Mouse (Mus musculus): ENCODE results near the gene Tmem141. TPM values are rescaled to one million over a fixed set of nuclear protein-coding genes. Genes with fewer than 3 reads are reported as not detected.

The Tmem141 gene
- polyA plus RNA-seq (2014; fragmentation: Illumina TruSeq; extraction: RNeasy Lipid Tissue Mini Kit (QIAGEN cat#74804)) = 1.2 TPM

DNA sequence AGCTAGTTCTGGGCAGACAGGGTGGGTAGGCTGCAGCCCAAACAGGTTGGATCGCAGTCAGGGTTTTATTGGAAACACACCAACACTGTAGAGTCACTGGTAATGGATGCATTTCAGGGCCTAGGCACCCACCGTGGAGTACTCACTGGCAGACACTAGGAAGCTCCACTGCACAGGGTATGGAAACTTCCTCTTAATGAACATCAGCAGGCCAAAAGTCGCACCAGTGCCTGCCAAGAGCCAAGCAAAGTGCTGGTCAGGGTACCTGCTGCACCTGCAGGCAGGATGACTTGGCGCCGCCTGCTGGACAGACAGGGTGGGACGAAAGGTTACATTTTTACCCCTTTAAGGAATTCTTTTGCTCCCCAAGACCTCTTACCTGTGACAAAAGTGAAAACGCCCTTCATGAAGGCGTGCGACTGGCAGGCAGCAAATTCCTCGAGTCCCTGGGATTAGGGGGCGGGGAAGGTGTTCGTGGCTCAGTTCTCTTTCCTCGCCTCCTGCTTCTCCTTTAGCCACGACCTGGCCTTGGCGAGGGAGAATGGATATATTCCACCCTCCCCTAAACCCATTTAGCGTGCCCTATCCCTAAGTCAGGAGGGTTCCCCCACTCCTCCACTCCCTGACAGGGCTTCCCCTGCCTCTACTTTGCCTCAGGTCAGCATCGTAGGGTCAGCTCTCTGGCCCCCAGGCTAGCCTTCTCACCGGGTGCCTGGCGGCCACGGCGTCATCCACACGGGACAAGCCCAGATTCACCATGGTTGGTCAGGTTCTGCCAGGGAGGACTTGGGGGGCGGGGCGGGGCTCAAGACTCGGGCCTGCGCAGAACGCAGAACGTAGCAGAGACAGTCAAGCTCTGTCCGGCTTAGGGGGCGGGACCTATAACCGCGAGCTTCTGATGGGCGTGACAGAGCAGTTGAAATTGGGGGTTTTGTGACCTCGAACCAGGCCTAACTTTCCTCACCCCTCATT lies at the start of gene Tmem141:
Tmem141 (minus strand) TSS at position 777 of the 972 bp plus-strand sequence.

DNA sequence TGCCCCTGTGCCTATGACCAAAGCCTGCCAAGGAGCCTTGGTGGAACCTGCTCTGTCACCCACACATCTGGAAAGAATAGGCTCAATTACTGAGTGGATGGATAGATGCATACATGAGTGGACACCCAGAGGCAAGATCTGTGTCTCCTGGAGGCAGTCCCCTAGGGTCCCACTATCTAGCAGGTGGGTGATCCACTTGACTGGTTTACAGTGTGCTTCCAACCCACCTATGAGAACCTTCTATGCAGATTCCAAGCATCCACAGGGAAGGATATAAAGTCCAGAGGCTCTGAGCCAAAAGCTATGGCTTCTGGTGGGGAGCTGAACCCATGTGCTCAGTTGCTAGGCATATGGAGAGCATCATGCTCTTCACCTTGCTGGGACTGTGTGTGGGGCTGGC lies 35.8 kb upstream of the Tmem141 start, which contains the start of gene Lcn5:
Lcn5 (plus strand) TSS at position 301 of the 400 bp plus-strand sequence.

GRCm38 (mm10) chr2:25652902-25653301 lies 31.1 kb upstream of the Tmem141 start, which contains the start of gene Lcn8:
Gene Lcn8 (plus strand): TSS chr2:25653120.

GRCm38 (mm10) chr2:25627811-25628210 lies 6.0 kb upstream of the Tmem141 start, which contains the start of gene Fcna:
Gene Fcna (minus strand): TSS chr2:25628030.

DNA sequence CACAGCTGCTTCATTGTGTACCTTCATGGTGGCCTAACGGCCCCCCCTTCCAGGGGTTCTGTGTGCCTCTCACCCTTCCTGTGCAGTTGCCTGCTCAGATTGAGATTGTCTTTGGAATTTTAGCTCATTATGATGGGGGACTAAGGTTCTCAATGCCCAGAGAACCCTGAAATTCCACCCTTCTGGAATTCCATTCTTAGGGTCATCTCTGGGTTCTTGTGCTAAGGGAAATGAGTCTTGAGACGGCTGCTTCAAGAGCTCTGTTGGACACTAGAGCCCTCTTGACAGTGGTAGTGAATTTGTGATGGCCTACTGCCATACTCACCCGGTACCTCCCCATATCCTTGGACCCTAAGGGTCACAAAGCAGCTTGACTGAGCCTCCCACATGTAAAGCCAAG lies 4.2 kb downstream of the Tmem141 start, which contains the start of gene Ccdc183:
Ccdc183 (minus strand) TSS at position 101 of the 400 bp plus-strand sequence.

DNA sequence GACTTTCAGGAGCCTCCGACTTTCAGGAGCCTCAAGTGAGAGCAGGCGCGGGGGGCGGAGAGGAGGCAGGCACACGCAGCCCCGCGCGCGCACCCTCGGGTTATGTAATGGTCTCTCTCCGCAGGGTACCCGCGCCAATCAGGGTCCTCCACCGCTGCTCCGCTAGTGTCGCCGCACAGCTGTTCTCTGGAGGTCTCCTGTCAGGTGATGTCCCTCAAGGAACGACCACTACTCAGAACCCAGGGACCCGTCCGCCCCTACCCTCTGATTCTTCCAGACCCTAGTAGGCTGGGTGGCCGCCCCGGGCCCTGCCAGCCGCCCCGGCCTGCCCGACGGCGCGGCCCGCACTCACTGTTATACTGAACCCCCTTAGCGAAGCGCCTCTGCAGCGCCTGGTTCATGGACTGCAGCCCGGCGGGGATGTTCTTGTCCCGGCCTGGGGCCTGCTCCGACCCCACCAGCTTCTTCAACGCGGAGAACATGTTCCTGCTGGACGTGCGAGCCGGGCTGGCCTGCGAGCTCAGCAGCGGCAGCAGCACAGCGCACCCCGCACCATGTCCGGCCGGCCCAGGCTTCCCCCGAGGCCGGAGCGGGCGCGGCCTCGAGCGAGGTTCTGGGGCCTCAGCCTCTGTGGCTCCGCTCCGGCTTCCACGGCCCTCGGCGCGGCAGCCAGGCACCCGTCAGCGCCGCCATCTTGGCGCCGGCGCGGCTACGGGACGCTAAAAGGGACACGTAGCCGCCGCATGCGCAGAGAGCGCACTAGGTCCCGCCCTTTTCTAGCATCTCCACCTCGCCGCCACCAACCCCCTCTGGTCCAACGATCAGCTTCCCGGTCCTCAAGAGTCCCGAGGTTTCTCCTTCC lies 13.8 kb downstream of the Tmem141 start, which contains the start of gene Rabl6:
Rabl6 (minus strand) TSS at position 761 of the 862 bp plus-strand sequence.

DNA sequence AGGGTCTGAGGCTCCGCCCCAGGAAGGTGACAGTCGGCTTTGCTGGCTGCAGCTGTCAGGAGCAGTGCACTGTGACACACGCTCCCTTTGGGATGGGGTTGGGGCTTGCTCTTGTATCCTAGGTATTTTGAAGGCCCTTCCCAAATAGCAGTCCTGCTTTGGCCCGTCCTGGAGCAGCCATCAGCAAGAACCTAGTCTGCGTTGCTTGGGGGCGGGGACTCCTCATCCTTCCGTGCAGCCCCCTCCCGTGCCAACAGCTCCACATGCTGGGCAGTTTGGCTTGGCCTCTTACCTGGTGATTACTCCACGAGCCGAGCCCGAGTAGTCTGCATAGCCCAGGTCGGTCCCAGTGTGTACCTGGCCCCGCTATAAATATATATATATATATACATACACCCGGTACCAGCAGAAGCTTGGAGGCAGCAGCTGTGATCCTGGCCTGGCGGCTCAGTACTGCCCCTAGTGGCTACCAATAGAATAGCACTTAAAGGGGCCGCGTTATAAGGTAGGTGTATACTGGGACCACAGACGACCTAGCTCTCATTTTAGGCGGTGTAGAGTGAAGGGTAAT lies 40.4 kb downstream of the Tmem141 start, which contains the start of gene Ajm1:
Ajm1 (minus strand) TSS at position 464 of the 571 bp plus-strand sequence.

GRCm38 (mm10) chr2:25574579-25575431 lies 47.0 kb downstream of the Tmem141 start, which contains the start of the genes Mamdc4 and Phpt1:
Gene Mamdc4 (minus strand): TSS chr2:25574845.
Gene Phpt1 (minus strand): TSS chr2:25575224.

Other genes starting within 250 kb of the Tmem141 start
- gene Sapcd2, start 249.7 kb downstream of the Tmem141 start, polyA plus RNA-seq (2014; fragmentation: Illumina TruSeq; extraction: RNeasy Lipid Tissue Mini Kit (QIAGEN cat#74804)) = 0.17 TPM
- 0.34 TPM for gene Entpd2, start 226.1 kb downstream of the Tmem141 start, polyA plus RNA-seq (2014; fragmentation: Illumina TruSeq; extraction: RNeasy Lipid Tissue Mini Kit (QIAGEN cat#74804))
- 15.0 TPM for gene Npdc1, start 222.7 kb downstream of the Tmem141 start, polyA plus RNA-seq (2014; fragmentation: Illumina TruSeq; extraction: RNeasy Lipid Tissue Mini Kit (QIAGEN cat#74804))
- not detected for gene Fut7, start 198.7 kb downstream of the Tmem141 start, polyA plus RNA-seq (2014; fragmentation: Illumina TruSeq; extraction: RNeasy Lipid Tissue Mini Kit (QIAGEN cat#74804))
- gene Abca2, start 193.3 kb downstream of the Tmem141 start, polyA plus RNA-seq (2014; fragmentation: Illumina TruSeq; extraction: RNeasy Lipid Tissue Mini Kit (QIAGEN cat#74804)) = 0.77 TPM
- gene Clic3, start 165.2 kb downstream of the Tmem141 start, polyA plus RNA-seq (2014; fragmentation: Illumina TruSeq; extraction: RNeasy Lipid Tissue Mini Kit (QIAGEN cat#74804)) = not detected
- 2.4 TPM for gene Paxx, start 160.9 kb downstream of the Tmem141 start, polyA plus RNA-seq (2014; fragmentation: Illumina TruSeq; extraction: RNeasy Lipid Tissue Mini Kit (QIAGEN cat#74804))
- not detected for gene Ptgds, start 152.0 kb downstream of the Tmem141 start, polyA plus RNA-seq (2014; fragmentation: Illumina TruSeq; extraction: RNeasy Lipid Tissue Mini Kit (QIAGEN cat#74804))
- gene Lcn12, start 128.1 kb downstream of the Tmem141 start, polyA plus RNA-seq (2014; fragmentation: Illumina TruSeq; extraction: RNeasy Lipid Tissue Mini Kit (QIAGEN cat#74804)) = not detected
- gene Fbxw5, start 121.3 kb downstream of the Tmem141 start, polyA plus RNA-seq (2014; fragmentation: Illumina TruSeq; extraction: RNeasy Lipid Tissue Mini Kit (QIAGEN cat#74804)) = 0.37 TPM
- not detected for gene C8g, start 120.3 kb downstream of the Tmem141 start, polyA plus RNA-seq (2014; fragmentation: Illumina TruSeq; extraction: RNeasy Lipid Tissue Mini Kit (QIAGEN cat#74804))
- gene Traf2, start 75.1 kb downstream of the Tmem141 start, polyA plus RNA-seq (2014; fragmentation: Illumina TruSeq; extraction: RNeasy Lipid Tissue Mini Kit (QIAGEN cat#74804)) = 0.66 TPM
- 2.4 TPM for gene Edf1, start 64.2 kb downstream of the Tmem141 start, polyA plus RNA-seq (2014; fragmentation: Illumina TruSeq; extraction: RNeasy Lipid Tissue Mini Kit (QIAGEN cat#74804))
- not detected for gene Mamdc4, start 47.2 kb downstream of the Tmem141 start, polyA plus RNA-seq (2014; fragmentation: Illumina TruSeq; extraction: RNeasy Lipid Tissue Mini Kit (QIAGEN cat#74804))
- 1.1 TPM for gene Phpt1, start 46.8 kb downstream of the Tmem141 start, polyA plus RNA-seq (2014; fragmentation: Illumina TruSeq; extraction: RNeasy Lipid Tissue Mini Kit (QIAGEN cat#74804))
- gene Ajm1, start 40.2 kb downstream of the Tmem141 start, polyA plus RNA-seq (2014; fragmentation: Illumina TruSeq; extraction: RNeasy Lipid Tissue Mini Kit (QIAGEN cat#74804)) = not detected
- gene Rabl6, start 13.5 kb downstream of the Tmem141 start, polyA plus RNA-seq (2014; fragmentation: Illumina TruSeq; extraction: RNeasy Lipid Tissue Mini Kit (QIAGEN cat#74804)) = 65.4 TPM
- not detected for gene Ccdc183, start 4.3 kb downstream of the Tmem141 start, polyA plus RNA-seq (2014; fragmentation: Illumina TruSeq; extraction: RNeasy Lipid Tissue Mini Kit (QIAGEN cat#74804))
- 0.66 TPM for gene Fcna, start 6.0 kb upstream of the Tmem141 start, polyA plus RNA-seq (2014; fragmentation: Illumina TruSeq; extraction: RNeasy Lipid Tissue Mini Kit (QIAGEN cat#74804))
- not detected for gene Lcn8, start 31.1 kb upstream of the Tmem141 start, polyA plus RNA-seq (2014; fragmentation: Illumina TruSeq; extraction: RNeasy Lipid Tissue Mini Kit (QIAGEN cat#74804))
- not detected for gene Lcn5, start 35.9 kb upstream of the Tmem141 start, polyA plus RNA-seq (2014; fragmentation: Illumina TruSeq; extraction: RNeasy Lipid Tissue Mini Kit (QIAGEN cat#74804))
- not detected for gene Lcn6, start 54.8 kb upstream of the Tmem141 start, polyA plus RNA-seq (2014; fragmentation: Illumina TruSeq; extraction: RNeasy Lipid Tissue Mini Kit (QIAGEN cat#74804))
- gene Lcn10, start 60.7 kb upstream of the Tmem141 start, polyA plus RNA-seq (2014; fragmentation: Illumina TruSeq; extraction: RNeasy Lipid Tissue Mini Kit (QIAGEN cat#74804)) = not detected
- not detected for gene Obp2a, start 78.0 kb upstream of the Tmem141 start, polyA plus RNA-seq (2014; fragmentation: Illumina TruSeq; extraction: RNeasy Lipid Tissue Mini Kit (QIAGEN cat#74804))
- 17.9 TPM for gene Bmyc, start 84.7 kb upstream of the Tmem141 start, polyA plus RNA-seq (2014; fragmentation: Illumina TruSeq; extraction: RNeasy Lipid Tissue Mini Kit (QIAGEN cat#74804))
- gene Obp2b, start 115.0 kb upstream of the Tmem141 start, polyA plus RNA-seq (2014; fragmentation: Illumina TruSeq; extraction: RNeasy Lipid Tissue Mini Kit (QIAGEN cat#74804)) = not detected
- gene Lcn3, start 143.6 kb upstream of the Tmem141 start, polyA plus RNA-seq (2014; fragmentation: Illumina TruSeq; extraction: RNeasy Lipid Tissue Mini Kit (QIAGEN cat#74804)) = not detected
- not detected for gene Lcn11, start 155.0 kb upstream of the Tmem141 start, polyA plus RNA-seq (2014; fragmentation: Illumina TruSeq; extraction: RNeasy Lipid Tissue Mini Kit (QIAGEN cat#74804))
- not detected for gene Gm13539, start 160.3 kb upstream of the Tmem141 start, polyA plus RNA-seq (2014; fragmentation: Illumina TruSeq; extraction: RNeasy Lipid Tissue Mini Kit (QIAGEN cat#74804))
- gene Glt6d1, start 193.8 kb upstream of the Tmem141 start, polyA plus RNA-seq (2014; fragmentation: Illumina TruSeq; extraction: RNeasy Lipid Tissue Mini Kit (QIAGEN cat#74804)) = not detected
- not detected for gene Lcn9, start 201.1 kb upstream of the Tmem141 start, polyA plus RNA-seq (2014; fragmentation: Illumina TruSeq; extraction: RNeasy Lipid Tissue Mini Kit (QIAGEN cat#74804))
- not detected for gene Sohlh1, start 225.2 kb upstream of the Tmem141 start, polyA plus RNA-seq (2014; fragmentation: Illumina TruSeq; extraction: RNeasy Lipid Tissue Mini Kit (QIAGEN cat#74804))
- 0.60 TPM for gene Kcnt1, start 241.7 kb upstream of the Tmem141 start, polyA plus RNA-seq (2014; fragmentation: Illumina TruSeq; extraction: RNeasy Lipid Tissue Mini Kit (QIAGEN cat#74804))